Mouse (Mus musculus): ENCODE measurements around the gene Tmem179b. TPM values are rescaled to one million over a fixed set of nuclear protein-coding genes. Genes with fewer than 3 reads are reported as not detected.

Tmem179b gene
- 80.7 and 134 TPM in 2 replicates for total RNA-seq (2015; ENCODE audit: low replicate concordance)
- 66.6 and 95.1 TPM in 2 replicates for total RNA-seq (2017; ENCODE audit: low replicate concordance)

DNA sequence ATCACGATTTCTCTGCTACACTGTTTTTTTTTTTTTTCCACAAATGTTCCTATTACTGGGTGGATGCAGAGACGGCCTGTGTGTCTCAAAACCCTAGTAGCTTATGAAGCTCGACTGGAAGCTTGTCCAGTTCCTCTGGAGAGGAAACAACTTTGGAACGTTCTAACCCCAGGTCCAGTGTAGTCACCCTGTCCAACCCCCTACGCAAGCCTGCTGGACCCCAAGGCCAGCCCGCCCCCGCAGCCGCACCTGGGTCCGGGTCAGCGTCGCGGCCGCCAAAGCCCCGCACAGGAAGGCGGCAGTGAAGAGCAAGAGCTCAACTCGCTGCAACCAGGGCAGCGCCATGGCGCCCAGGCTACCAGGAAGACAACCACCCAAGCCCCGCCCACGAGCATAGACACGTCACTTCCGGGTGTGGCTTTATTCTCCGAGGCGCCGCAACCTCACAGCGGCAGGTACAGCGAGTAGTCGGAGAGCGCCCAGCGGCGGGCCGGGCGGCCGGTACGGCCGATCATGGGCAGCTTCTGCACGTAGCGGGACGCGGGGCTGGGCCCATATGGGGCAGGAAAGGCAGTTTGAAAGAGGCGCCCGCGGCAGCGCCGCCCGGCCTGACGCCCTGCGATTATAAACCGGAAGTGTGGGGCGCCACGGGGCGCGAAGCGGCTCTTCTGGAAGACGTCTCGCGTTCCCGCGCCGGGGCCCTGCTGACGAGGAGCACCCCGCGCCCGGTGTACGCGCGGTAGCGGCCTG, at the start of gene Tmem179b:
Gene Tmem179b (minus strand): TSS at position 382 of the 750 bp plus-strand sequence.
- peak; percentile 86 for ATAC-seq (replicated peaks; ENCODE audit: low FRiP score, poor library complexity, severe bottlenecking)

DNA sequence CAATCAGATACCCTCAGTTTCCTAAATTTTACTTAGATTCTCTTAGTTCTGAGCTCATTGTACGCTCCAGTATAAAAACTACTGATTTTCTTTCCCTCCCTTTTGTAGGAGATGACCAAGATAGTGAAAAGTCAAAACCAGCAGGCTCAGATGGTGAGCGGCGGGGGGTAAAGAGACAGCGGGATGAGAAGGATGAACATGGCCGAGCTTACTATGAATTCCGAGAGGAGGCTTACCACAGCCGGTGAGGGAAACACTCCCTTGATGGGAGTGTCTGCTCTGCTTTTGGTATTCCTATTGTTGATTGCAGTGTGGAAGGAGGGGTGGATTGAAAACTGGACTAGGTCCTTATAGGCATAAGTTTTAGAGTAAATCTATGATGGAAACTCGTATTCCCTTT, 48.4 kb upstream of the Tmem179b start:
- ATAC-seq (replicated peaks; ENCODE audit: low FRiP score, poor library complexity, severe bottlenecking), result no peak

DNA sequence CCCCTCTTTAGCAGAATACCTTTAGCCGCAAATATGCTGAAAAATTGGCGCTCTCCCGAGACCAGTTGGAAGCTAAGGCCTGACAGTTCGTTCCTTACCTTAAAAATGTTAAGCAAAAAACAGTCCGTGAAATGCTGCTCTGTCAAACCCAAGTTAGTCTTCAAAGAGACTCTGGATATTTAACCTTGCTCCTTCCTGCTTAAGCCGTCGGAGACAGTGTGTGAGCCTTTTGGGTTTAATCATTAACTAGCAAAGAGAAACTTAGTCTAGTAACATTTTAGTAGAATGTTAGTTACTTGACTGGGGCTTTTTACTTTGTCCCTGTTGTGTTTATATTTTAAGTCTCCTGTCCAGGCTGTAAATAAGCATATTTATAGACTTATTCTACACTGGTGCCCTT, 46.9 kb upstream of the Tmem179b start:
- ATAC-seq (replicated peaks; ENCODE audit: low FRiP score, poor library complexity, severe bottlenecking), result no peak

DNA sequence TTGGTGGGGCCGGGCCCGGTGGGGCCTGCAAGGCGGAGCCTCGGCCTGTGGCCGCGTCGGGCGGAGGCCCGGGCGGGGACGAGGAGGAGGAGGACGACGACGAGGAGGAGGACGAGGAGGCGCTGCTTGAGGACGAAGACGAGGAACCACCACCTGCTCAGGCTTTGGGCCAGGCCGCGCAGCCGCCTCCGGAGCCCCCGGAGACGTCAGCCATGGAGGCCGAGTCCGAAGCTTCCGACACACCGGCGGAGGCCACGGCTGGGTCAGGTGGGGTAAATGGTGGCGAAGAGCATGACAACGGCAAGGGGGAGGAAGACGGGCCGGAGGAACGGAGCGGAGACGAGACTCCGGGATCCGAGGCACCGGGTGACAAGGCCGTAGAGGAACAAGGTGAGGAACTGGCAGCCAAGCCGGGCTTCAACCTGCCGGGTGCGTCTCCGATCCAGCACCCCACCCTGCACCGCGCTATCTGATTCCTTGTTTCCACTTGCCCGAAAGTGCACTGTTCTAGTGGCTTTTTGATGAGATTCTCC, 46.2 kb upstream of the Tmem179b start:
- ATAC-seq (replicated peaks; ENCODE audit: low FRiP score, poor library complexity, severe bottlenecking), result peak; percentile 48

DNA sequence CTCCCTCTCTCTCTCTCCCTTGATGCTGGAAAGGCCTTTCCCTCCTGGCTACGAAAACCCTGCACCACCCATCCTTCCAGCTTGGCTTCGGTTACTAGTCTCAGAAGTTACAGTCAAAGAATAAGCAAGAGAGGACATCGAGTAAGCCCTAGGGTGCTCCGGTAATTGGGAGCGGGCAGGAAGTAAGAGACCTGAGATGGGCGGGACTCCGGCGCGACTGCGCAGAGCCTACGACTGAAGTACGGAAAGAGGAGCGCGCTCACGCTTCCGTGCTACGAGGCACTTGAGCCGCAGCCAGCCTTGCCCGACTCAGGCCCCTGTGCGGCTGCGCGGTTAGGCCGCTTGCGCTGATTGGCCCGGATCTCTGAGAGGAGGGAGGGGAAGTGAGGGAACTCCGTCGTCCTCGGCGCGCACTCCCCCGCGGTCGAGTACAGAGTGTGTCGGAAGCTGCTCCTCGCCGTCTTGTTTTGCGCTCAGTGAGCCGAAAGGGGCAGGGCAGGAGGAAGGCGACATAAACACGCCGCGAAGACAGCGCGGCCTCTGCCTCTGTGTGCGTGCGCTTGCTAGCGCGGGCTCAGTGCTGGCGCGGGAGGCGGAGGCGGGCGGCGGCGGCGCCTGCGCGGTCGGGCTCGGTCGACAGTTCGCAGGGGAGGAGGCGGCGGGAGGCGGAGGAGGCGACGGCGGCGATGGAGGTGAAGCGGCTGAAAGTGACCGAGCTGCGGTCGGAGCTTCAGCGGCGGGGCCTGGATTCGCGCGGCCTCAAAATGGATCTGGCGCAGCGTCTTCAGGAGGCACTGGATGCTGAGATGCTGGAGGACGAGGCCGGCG, 45.5 kb upstream of the Tmem179b start, which contains the start of gene Hnrnpul2:
Gene Hnrnpul2 (plus strand): TSS at position 415 of the 828 bp plus-strand sequence.
- ATAC-seq (replicated peaks; ENCODE audit: low FRiP score, poor library complexity, severe bottlenecking), result peak; percentile 83

DNA sequence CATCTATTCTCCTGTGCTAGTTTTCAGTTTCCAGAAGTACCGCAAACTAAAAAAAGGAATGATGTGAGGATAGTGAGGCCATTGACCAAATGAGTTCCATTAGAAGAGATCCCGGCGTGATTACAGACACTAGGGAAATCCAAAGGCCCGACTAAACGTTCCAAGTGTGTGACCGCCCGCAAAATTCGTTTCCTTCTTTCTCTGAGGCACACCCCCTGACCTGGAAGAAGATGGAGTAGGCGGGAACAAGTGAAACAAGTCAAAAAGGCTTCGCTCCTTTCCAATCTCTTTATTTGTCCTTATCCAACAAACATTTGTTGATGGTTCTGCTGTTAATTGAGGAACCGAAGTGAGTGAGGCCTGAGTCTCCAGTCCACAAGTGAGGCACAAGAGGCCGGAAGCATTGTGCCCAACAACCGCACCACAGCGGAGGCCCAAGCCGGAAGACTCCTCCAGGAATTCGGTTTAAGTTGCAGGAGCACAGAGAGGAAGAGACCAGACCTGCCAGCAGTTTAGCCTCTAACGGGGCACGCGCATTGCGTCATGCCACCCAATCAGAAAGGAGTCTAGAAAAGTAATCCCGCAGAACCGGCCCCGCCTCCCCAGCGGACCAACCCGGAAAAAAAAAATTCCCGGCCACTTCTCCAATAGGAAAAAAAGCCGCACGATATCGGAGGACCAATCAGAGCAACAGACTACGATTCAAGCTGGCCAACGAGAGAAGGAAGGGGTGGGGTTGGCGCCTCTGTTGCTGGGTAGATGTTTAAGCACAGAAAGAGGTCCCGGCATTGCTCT, 44.7 kb upstream of the Tmem179b start, which contains the start of gene Ttc9c:
Gene Ttc9c (minus strand): TSS at position 533 of the 795 bp plus-strand sequence.
- peak; percentile 78 for ATAC-seq (replicated peaks; ENCODE audit: low FRiP score, poor library complexity, severe bottlenecking)

DNA sequence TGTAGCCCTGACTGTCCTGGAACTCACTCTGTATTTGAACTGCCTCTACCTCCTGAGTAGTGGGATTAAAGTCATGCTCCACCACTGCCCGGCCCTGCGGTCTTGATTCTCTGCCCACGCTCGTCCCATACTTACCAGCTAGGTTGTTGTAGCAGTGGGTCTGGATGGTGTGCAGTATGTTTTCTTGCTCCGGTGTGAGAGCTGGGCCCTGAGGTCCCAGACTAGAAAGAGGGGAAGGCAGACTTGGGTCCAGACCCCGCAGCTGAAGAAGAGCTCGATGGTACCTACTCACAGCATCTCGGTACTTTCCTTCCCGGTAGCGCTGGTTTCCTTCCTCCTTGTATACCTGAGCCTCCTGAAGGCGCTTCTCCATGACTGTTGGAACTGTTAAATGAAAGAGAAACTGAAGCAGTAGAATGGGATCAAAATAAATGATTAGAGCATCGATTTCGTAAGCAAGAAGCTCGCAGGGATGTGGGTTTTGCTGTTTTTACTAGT, 44.1 kb upstream of the Tmem179b start:
- no peak for ATAC-seq (replicated peaks; ENCODE audit: low FRiP score, poor library complexity, severe bottlenecking)

DNA sequence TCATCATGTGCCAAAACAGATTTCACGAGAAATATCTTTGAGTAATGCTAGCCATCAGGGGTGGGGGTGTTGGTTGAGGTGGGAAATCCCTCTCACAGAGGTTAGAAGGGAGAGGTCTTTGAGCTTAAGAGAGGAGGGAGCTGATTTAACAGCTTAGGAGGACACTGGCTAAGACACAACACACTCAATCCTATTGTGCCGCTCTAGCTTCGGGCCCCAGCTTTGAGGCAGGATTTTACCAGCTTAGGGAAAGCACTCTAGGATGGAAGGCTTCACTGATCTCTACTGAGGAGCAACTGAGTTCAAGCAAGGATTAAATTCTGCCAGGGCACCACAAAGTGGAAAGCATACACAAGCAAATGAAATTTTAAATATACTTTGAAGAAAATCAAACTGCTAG, 42.7 kb upstream of the Tmem179b start:
- ATAC-seq (replicated peaks; ENCODE audit: low FRiP score, poor library complexity, severe bottlenecking), result no peak

DNA sequence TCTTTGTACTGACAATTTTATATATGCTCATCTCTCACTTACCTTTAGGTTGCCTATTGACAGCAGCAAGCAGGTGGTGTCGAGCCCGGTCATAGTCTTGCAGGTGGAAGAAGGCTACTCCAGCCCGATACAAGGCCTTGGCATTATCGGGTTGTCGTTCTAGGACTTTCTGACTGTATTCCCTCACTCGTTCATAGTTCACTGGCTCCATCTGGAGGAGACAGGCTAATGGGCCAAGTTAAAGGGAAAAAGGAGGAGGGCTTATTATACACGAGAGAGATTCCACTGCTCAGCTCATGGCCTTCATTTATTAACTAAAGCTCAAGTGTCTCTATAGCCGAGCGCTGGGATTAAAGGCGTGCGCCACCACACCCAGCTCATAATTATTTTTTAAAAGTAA, 41.5 kb upstream of the Tmem179b start:
- no peak for ATAC-seq (replicated peaks; ENCODE audit: low FRiP score, poor library complexity, severe bottlenecking)

DNA sequence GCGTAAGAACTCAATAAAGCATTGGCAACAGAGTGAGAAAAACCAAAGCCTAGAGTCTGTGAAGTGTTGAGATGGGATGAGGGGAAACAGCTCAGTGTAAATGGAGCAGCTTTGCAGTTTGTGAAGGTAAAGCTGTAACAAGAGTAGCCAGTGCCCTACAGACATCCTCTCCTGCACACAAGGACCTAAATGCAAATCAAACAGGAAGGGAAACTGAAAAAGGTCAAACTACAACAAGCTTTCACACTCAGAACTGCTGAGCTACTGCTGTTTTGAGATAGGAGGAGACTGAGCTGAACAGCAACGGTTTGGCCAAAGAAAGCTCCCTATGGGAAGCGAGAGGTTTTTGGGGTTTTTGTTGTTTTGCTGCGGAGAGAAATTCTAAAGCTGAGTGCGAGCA, 32.5 kb upstream of the Tmem179b start:
- ATAC-seq (replicated peaks; ENCODE audit: low FRiP score, poor library complexity, severe bottlenecking), result no peak

DNA sequence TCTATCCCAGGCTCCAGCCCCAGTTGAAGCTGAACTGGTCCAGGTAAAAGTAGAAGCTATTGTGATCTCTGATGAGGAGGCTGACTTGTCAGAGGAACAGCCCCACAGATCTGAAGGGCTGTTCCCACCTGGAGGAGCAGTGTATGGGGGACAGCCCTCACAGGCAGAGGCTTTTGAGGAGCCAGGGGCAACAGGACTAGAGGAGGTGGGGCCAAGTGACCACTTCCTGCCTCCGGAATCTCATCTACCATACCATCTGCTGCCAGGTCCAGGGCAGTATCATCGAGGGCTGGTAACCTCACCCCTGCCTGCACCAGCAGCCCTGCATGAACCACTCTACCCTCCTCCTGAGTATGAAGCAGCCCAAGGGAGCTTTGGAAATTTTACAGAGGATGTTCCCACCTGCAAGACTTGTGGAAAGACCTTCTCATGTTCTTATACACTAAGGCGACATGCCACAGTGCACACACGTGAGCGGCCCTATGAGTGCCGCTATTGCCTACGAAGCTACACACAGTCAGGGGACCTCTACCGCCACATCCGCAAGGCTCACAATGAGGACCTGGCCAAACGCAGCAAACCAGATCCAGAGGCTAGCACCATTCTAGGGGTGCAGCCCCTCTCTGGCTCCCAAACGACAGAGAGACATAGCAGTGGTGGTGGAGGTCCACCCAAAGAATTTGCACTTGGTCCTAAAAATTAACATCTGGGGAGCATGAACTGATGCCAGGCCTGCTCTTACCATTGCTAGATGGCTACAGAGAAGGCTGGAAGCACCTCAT, 29.8 kb upstream of the Tmem179b start:
- no peak for ATAC-seq (replicated peaks; ENCODE audit: low FRiP score, poor library complexity, severe bottlenecking)

DNA sequence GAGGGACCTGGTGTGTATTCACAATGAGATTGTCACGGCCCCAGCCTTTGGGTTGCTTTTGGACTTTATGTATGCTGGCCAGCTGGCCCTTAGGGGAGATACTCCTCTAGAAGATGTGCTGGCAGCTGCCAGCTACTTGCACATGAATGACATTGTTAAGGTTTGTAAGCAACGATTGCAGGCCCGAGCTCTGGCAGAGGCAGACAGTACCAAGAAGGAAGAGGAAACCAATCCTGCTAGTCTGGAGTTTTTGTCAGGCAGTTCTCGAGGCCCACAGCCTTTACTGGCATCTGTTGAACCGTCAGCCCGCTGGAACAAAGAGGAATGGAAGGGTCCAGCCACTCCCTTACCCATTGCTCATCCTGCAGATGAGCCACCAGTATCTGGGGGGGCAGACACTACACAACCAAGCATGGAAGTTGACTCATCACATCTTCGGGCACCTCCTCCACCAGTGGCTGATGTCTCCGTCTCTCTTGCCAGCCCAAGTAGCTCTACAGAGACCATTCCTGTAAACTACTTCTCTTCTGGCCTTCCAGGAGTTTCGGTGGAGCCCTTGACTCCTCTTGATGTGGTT, 29.0 kb upstream of the Tmem179b start:
- no peak for ATAC-seq (replicated peaks; ENCODE audit: low FRiP score, poor library complexity, severe bottlenecking)

DNA sequence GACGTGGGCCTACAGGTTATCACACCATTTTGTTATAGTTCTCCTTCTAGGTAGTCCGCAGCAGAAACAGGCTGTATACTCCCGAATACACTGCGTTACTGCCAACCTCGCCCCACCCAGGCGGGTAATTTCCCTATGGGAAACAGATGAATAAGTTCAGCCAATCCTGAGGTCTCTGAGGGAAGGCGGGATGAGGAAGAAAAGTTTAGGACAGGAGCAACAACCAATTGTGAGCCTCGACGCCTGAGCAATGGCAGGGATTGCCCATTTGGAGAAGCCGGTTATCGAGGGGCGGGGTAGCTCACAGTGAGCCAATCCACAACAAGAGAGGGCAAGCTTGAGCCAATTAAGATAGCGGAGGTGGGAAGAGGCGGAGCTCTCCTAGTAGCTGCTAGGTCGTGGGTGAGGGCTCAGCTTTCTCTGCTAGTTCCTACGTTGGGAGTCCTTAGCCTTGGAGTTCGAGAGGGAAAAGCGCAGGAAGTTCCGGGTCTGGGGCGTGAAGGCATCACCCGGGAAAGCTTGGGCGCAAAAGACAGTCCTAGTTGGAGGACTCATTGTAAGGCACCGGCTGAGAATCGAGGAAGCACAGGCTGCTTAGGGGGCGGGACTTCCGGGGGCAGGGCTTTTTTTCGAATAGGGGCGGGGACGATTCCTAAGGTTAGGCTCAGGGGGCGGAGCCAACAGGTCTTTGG, 28.0 kb upstream of the Tmem179b start, which contains the start of gene Zbtb3:
Gene Zbtb3 (plus strand): TSS at position 426 of the 692 bp plus-strand sequence.
- peak; percentile 94 for ATAC-seq (replicated peaks; ENCODE audit: low FRiP score, poor library complexity, severe bottlenecking)

DNA sequence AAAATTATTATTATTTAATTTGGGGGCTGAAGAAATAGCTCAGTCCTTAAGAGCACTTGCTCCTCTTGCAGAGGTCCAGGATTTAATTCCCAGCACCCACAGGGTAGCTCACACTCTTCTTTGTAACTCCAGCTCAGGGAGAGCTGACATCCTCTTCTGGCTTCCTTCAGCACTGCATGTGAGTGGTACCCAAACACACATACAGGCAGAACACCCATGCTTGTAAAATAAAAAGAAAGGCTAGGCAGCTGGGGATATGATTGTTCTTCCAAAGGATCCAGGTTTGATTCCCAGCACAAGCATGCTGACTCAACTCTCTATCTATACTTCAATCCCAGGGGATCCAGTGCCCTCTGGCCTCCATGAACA, 24.7 kb upstream of the Tmem179b start:
- ATAC-seq (replicated peaks; ENCODE audit: low FRiP score, poor library complexity, severe bottlenecking), result no peak

DNA sequence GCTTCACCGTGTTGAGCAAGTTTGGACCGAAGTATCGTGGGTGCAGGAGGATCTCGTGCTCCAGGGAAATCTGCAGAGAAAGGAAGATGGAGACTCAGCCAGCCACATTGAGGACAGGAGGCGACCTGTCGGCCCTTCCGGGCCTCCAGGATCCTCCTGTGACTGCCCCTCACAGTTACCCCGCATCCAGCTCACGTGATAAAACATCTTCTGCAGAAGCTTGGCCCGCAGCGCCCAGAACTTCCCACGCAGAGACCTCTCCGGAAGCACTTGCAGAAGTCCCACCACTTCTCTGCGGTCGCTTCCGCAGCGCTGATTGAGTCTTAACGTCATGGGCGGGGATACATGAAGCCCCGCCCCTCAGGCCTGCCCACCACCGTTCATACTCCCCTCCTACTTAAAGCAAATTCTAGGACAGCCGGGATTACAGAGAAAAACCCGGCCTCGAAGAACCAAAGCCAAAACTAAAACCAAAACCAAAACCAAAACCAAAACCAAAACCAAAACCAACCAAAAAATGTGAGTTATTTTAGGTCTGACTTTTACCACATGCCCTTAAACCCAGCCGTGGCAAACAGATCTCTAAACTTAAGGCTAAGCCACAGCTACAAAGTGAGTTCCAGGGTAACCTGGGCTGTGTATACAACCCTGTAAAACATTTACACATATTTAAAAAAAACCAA, 24.1 kb upstream of the Tmem179b start, which contains the start of gene Polr2g:
Gene Polr2g (minus strand): TSS at position 314 of the 683 bp plus-strand sequence.
- ATAC-seq (replicated peaks; ENCODE audit: low FRiP score, poor library complexity, severe bottlenecking), result peak; percentile 70

DNA sequence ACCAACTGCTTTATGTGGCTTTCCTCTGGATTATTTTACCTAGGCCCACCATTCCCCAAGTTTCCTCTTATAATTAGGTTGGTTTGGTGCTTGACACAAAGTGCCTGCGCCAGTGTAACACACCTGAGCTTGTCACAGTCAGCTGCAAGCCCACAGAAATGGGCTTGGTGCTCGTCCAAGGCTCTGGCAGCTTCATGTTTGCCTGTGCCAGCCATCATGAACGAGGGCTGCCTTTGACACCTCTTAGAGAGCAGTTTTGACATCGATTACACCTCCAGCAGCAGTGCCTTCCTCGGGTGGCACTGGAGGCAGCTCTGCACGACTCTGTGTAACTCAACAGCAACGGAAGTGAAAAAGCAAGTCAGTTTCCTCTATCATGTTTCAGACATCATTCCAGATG, 15.9 kb upstream of the Tmem179b start:
- no peak for ATAC-seq (replicated peaks; ENCODE audit: low FRiP score, poor library complexity, severe bottlenecking)

DNA sequence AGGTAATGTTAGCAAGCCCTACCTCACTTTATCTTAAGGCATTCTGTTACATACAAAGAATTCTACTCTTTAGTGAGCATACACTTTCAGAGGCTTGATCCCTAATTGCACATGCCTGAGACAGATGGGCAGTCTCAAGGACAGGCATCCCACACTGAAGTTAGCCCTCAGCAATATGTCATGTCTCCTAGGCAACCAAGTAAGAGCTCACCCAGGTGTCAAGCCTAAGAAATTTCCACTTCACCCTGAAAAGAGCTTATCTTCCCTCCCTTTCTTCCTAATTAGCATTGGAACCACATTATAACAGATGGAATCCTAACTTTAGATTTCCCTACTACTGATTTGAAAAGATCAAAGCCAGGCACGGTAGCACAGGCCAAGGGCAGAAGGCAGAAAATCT, 14.9 kb upstream of the Tmem179b start:
- ATAC-seq (replicated peaks; ENCODE audit: low FRiP score, poor library complexity, severe bottlenecking), result no peak
